Mouse (Mus musculus) testis, adult 2 months (tissue): Measurements from ENCODE around the gene Cfap126.

Experiments used
- CTCF ChIP-seq: fragments of 200-500 bp; IDR thresholded peaks from 2 replicates; pipeline ENCODE4 v1.5.1; 2012; ENCODE audit warnings: low read depth, mild to moderate bottlenecking, inconsistent platforms, low read length, moderate library complexity; ENCODE audit not compliant: control insufficient read depth, insufficient read depth, insufficient replicate concordance
- POLR2A ChIP-seq: fragments of 200-500 bp; IDR thresholded peaks from 2 replicates; pipeline ENCODE4 v1.6.1; 2012; ENCODE audit warnings: low read depth, mild to moderate bottlenecking, inconsistent platforms, low read length, moderate library complexity; ENCODE audit not compliant: control insufficient read depth

- TF ChIP-seq CTCF, result no peak
- TF ChIP-seq POLR2A, result no peak
These were observed 2.6 kb downstream of the Cfap126 start for GRCm38 (mm10) chr1:171116280-171116679.
